Mouse (Mus musculus) limb, embryonic 14.5 days (tissue): Measurements from ENCODE around the gene Napb. TPM values are rescaled to one million over a fixed set of nuclear protein-coding genes. Genes with fewer than 3 reads are reported as not detected.

Experiments used
- ATAC-seq: fragments of 200-750 bp; cut with Nextera tagmentation; 2 replicates; pipeline ENCODE4 v1.8.0; 2017; ENCODE audit warnings: low read depth, moderate number of reproducible peaks, moderate TSS enrichment; ENCODE audit not compliant: low FRiP score
- DNase-seq: peaks from one replicate; pipeline ENCODE4 v3.0.0-alpha.2; 2015; ENCODE audit warnings: low spot score
- H3K27ac ChIP-seq: fragments of 300-500 bp; sonication (generic); replicated peaks from 2 replicates; pipeline ENCODE4 v1.5.1; 2014; ENCODE audit warnings: low read depth, mild to moderate bottlenecking, low read length, moderate library complexity, mixed read lengths
- H3K27me3 ChIP-seq: fragments of 300-500 bp; sonication (generic); 2 replicates; pipeline ENCODE4 v1.6.1; 2014; ENCODE audit warnings: low read length, mixed read lengths; ENCODE audit not compliant: control insufficient read depth, insufficient read depth
- H3K36me3 ChIP-seq: fragments of 300-500 bp; sonication (generic); 2 replicates; pipeline ENCODE4 v1.6.1; 2014; ENCODE audit warnings: mild to moderate bottlenecking, low read length, moderate library complexity, mixed read lengths; ENCODE audit not compliant: control insufficient read depth, insufficient read depth
- H3K4me1 ChIP-seq: fragments of 300-500 bp; sonication (generic); 2 replicates; pipeline ENCODE4 v1.6.1; 2014; ENCODE audit warnings: antibody characterized with exemption, low read length, mixed read lengths; ENCODE audit not compliant: control insufficient read depth, insufficient read depth
- H3K4me2 ChIP-seq: fragments of 300-500 bp; sonication (generic); replicated peaks from 2 replicates; pipeline ENCODE4 v1.6.1; 2014; ENCODE audit warnings: low read depth, mild to moderate bottlenecking, low read length, moderate library complexity; ENCODE audit not compliant: severe bottlenecking
- H3K4me3 ChIP-seq: fragments of 300-500 bp; sonication (generic); replicated peaks from 2 replicates; pipeline ENCODE4 v1.5.1; 2014; ENCODE audit warnings: low read length
- H3K9ac ChIP-seq: fragments of 300-500 bp; sonication (generic); 2 replicates; pipeline ENCODE4 v1.6.1; 2014; ENCODE audit warnings: mild to moderate bottlenecking, low read depth, low read length, moderate library complexity; ENCODE audit not compliant: severe bottlenecking
- H3K9me3 ChIP-seq: fragments of 300-500 bp; sonication (generic); 2 replicates; pipeline ENCODE4 v1.6.1; 2016; ENCODE audit warnings: low read length; ENCODE audit not compliant: control insufficient read depth
- POLR2A ChIP-seq: fragments of 200-500 bp; IDR thresholded peaks from 2 replicates; pipeline ENCODE4 v1.8.0; 2012; ENCODE audit warnings: inconsistent platforms, mild to moderate bottlenecking, moderate library complexity, borderline replicate concordance; ENCODE audit not compliant: insufficient read depth, insufficient read length; ENCODE audit errors: extremely low read depth
- whole genome bisulfite sequencing: fragments of 180-500 bp; shearing (Covaris S2); extraction: QIAGEN DNeasy Blood & Tissue Kit; methylation state at CpG from one replicate; pipeline ENCODE4 v1.1.7; 2014; 5-methylcytosine and 5-hydroxymethylcytosine counted together
- polyA plus RNA-seq, 2 experiments: library from polyadenylated mRNA; depleted of rRNA in 1 of 2; stranded (reverse) in 1 of 2; unstranded in 1 of 2; fragments of >200 nt; fragmentation: Nextera tagmentation in 1 of 2; extraction: Ambion mirVana in 1 of 2; gene quantifications; 2 replicates each; pipeline versions ENCODE4 v1.2.1 to v1.2.3; 2012 to 2014

Napb gene
- polyA plus RNA-seq, 2 experiments: 4.4 to 6.9 TPM

DNA sequence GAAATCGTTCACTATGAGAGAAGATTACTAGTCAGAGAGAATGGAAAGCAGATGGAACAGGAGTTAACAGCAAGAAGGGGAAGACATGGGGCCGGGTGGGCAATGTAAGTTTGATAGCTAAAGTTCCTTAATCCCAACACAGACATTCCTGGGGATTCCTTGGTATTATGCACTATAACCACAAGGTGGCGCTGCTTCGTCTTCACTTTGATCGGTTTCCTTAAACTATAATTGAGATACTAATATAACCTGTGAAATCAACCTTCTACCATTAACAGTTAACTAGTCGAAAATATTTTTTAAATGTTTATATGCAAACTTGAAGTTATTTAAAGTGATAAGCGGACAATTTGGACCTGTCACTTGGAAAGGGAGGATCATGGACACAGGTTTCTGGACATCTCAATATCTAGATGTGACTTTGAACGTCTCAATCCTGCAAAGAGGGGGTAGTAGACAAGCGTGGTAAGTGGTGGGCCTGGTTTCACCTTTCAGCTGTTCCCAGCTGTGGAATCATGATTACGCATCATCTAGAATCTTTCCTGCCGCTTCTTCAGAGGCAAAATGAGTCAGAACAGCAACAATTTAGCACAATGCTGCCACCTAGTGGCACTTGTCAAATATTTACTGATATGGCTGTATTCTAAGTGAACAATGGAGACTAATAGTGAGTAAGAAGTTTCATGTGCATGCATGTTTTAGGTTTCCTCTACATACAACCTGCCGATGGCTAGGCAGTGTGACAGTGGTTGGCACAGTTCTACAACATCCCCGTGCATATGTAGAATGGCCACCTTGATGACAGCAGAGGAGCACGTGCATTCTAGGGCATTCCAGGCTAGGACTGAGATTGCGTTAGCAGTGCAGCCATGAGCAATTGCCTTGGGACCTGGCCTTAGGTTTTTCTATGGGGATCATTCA is 19.9 kb upstream of the Napb start:
- H3K9me3 ChIP-seq: no peaks in the 10 kb centered on the region
- peak overlapping the region; percentile 38 for H3K4me2 ChIP-seq
- no peaks in the 10 kb centered on the region for H3K36me3 ChIP-seq
- H3K27ac ChIP-seq: no peak overlapping the region
- H3K27me3 ChIP-seq: no peaks in the 10 kb centered on the region
- DNase-seq (peak; percentile 93), ATAC-seq (peak; percentile 83)
- H3K9ac ChIP-seq: no peak overlapping the region
- 17% methylated on average over 15 of the region's 15 CpGs for WGBS
- TF ChIP-seq POLR2A: no peak
- peak overlapping the region; percentile 20; the same call in 1 of the 2 replicates for H3K4me3 ChIP-seq
- H3K4me1 ChIP-seq: no peaks in the 10 kb centered on the region

DNA sequence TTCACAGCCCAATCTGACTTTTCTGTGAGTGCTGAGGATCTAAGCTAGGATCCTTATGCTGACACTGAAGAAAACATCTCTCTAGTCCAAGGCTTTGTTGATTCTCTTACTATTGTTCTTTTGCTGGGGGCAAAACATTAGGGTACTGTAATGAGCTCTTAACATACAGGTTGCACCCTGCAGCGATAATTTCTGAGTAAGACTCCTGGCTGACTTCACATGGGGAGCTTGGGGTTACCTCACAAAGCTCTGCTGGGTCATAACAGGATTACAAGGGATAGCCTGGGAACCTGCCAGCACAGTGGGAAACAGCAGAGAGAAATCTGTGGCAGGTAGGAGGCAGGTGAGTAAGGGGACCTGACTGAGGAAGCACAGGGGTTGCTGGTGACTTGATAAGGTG is 17.8 kb upstream of the Napb start, which contains the start of gene Cstl1:
Gene Cstl1 (plus strand): TSS at position 301 of the 400 bp plus-strand sequence.
- Histone ChIP-seq H3K9ac (no peak within 1 kb of the TSS), H3K4me3 (no peak within 1 kb of the TSS), H3K27me3 (no peaks in the 10 kb centered on the region), H3K4me1 (no peaks in the 10 kb centered on the region), H3K9me3 (no peaks in the 10 kb centered on the region), H3K27ac (no peak within 1 kb of the TSS), H3K4me2 (no peak within 1 kb of the TSS), H3K36me3 (no peaks in the 10 kb centered on the region)
- DNase-seq (no peak), ATAC-seq (no peak)
- TF ChIP-seq POLR2A: no peak
- 72% methylated on average over 1 of the region's 1 CpGs for WGBS

DNA sequence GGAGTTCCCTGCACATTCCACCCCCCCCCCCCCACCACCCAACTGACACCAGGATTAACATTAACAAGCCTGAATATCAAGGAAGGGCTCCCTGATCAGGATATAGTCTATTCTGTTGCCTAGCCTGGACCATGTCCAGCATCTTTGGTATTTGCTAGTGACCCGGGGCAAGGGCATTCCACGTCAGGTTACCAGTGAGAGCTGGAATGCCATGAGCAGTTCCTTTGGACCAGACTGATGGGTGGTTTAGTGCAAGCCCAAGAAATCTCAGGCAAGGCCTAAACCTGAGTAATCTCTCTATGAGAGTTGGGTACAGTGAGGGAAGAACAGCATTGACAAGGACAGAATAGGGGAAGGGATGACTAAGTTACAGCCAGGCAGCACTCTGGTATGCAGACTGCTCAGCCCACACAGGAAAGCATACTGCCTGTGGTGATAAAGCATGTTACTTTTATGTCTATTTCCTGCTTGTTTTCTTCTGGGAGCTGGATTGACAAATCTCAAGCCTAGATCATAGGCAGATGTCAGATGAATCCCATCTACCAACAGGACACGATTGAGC is 11.7 kb upstream of the Napb start:
- Histone ChIP-seq H3K9me3 (no peaks in the 10 kb centered on the region), H3K9ac (no peak overlapping the region), H3K27me3 (no peaks in the 10 kb centered on the region), H3K4me2 (no peak overlapping the region), H3K4me1 (no peaks in the 10 kb centered on the region), H3K27ac (no peak overlapping the region), H3K36me3 (no peaks in the 10 kb centered on the region), H3K4me3 (no peak overlapping the region)
- ATAC-seq (no peak), DNase-seq (no peak)
- WGBS: 61% methylated on average over 3 of the region's 3 CpGs
- TF ChIP-seq POLR2A: no peak

DNA sequence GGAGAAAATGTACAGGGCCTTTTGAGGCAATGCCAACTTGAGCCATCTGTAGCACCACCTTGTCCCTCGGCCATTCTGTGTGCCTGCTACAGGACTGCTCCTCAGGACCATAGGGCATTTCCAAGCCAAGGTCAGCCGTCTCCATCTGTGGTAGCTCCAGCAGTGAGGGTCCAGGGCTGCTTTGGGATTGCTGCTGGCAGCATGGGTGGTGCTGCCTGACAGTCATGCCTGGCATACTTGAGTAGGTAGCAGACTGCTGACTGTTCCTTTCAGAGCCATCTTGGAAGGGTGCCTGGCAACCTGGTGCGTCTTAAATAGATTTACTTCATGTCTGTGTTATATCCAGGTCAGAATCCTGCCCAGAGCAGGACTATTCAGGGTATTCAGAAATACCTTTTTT is 10.7 kb upstream of the Napb start:
- ATAC-seq (no peak), DNase-seq (no peak)
- H3K36me3 ChIP-seq: no peaks in the 10 kb centered on the region
- no peak overlapping the region for H3K9ac ChIP-seq
- H3K4me3 ChIP-seq: no peak overlapping the region
- H3K9me3 ChIP-seq: no peaks in the 10 kb centered on the region
- no peaks in the 10 kb centered on the region for H3K27me3 ChIP-seq
- 76% methylated on average over 3 of the region's 3 CpGs for WGBS
- H3K4me2 ChIP-seq: no peak overlapping the region
- H3K27ac ChIP-seq: no peak overlapping the region
- H3K4me1 ChIP-seq: no peaks in the 10 kb centered on the region
- TF ChIP-seq POLR2A: no peak

DNA sequence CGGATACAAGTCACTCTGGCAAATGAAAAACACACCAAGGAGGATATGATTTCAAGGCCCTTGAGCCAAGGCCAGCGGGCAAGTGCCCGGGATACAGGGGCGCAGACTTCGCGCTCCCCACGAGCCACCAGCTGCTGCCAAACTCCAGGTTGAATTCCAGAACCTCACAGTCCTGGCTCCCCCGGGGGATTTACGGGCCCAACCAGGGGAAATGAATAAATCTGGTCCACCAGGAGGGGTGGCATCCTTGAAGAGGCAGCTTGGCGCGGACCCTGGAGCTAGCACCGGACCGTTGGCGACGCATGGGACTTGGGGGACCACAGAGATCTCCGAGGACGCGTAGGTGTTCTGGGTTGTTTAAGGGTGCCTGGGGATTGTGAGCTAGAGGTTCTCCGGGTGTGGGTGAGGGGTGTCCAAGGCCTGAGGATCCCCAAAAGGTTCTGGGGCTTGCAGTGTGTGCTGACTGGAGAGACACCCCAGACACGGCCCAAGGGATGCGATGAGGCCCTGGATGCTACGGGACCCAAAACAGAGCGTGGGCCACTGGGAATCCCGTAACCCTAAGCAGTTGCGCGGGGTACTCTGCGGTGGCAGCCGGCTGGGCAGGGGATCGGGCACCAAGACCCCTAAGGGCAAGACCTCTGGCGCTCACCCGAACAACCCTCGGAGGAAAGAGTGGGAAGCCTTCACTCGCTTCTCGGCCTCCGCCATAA is 497 bp downstream of the Napb start:
- ATAC-seq (peak; percentile 54), DNase-seq (peak; percentile 9)
- H3K9ac ChIP-seq: peak overlapping the region; percentile 76
- peak overlapping the region; percentile 76 for H3K4me2 ChIP-seq
- 1% methylated on average over 35 of the region's 35 CpGs for WGBS
- H3K4me1 ChIP-seq: no peaks in the 10 kb centered on the region
- H3K4me3 ChIP-seq: peak overlapping the region; percentile 65
- no peaks in the 10 kb centered on the region for H3K9me3 ChIP-seq
- H3K27ac ChIP-seq: no peak overlapping the region
- TF ChIP-seq POLR2A: no peak
- H3K27me3 ChIP-seq: no peaks in the 10 kb centered on the region
- no peaks in the 10 kb centered on the region for H3K36me3 ChIP-seq
